Mouse (Mus musculus) embryonic fibroblast, embryonic 13.5 days (primary cell): ENCODE measurements around the gene Immp2l.

Experiments
- CTCF ChIP-seq: IDR thresholded peaks from 2 replicates; pipeline ENCODE4 v1.5.1; 2011; ENCODE audit warnings: mild to moderate bottlenecking, control low read depth, low read length, moderate library complexity, borderline replicate concordance; ENCODE audit not compliant: insufficient read depth
- POLR2A ChIP-seq: IDR thresholded peaks from 2 replicates; pipeline ENCODE4 v1.6.1; 2011; ENCODE audit warnings: low read depth, mild to moderate bottlenecking, control low read depth, low read length, moderate library complexity

DNA sequence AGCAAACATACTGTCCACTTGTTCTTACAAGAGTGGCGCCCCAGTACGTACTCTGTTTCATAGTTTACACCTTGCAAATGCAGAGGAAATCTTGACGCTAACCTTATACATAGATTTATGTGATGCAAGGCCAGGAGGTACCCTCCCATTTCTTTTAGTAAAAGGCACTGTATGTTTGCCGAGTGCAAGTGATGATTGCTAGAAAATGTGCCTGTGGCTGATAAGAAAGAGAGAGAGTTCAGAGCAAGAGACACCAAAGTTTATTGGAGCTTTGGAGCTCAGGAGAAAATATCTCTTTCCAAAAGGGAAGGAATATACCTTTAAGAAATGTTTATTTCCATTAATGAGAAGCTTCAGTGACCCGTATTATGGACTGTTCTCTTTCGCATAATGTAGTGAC lies 95.8 kb downstream of the Immp2l start:
- TF ChIP-seq CTCF = no peak
- TF ChIP-seq POLR2A = no peak
